Mouse (Mus musculus) erythroblast, embryonic 14.5 days (primary cell): ENCODE results near the gene Kctd12. TPM values are rescaled to one million over a fixed set of nuclear protein-coding genes. Genes with fewer than 3 reads are reported as not detected.

Source experiments
- H3K27me3 ChIP-seq: 2 replicates; pipeline ENCODE4 v1.6.1; 2012; ENCODE audit warnings: inconsistent platforms; ENCODE audit not compliant: control insufficient read depth
- H3K36me3 ChIP-seq: 2 replicates; pipeline ENCODE4 v1.6.1; 2012; ENCODE audit warnings: mild to moderate bottlenecking, inconsistent platforms; ENCODE audit not compliant: control insufficient read depth
- H3K4me1 ChIP-seq: 2 replicates; pipeline ENCODE4 v1.6.1; 2012; ENCODE audit warnings: inconsistent platforms; ENCODE audit not compliant: control insufficient read depth
- H3K4me3 ChIP-seq: replicated peaks from 2 replicates; pipeline ENCODE3; 2012; ENCODE audit warnings: moderate library complexity, mild to moderate bottlenecking, inconsistent platforms
- H3K9me3 ChIP-seq: 2 replicates; pipeline ENCODE4 v1.6.1; 2012; ENCODE audit warnings: low read length, inconsistent platforms, mixed read lengths; ENCODE audit not compliant: control insufficient read depth
- GATA1 ChIP-seq: IDR thresholded peaks from 2 replicates; pipeline ENCODE4 v1.6.1; 2012; ENCODE audit warnings: low read length, inconsistent platforms, mixed read lengths
- TAL1 ChIP-seq: IDR thresholded peaks from 3 replicates; pipeline ENCODE4 v1.6.1; 2012; ENCODE audit warnings: low read length, inconsistent platforms, mixed read lengths
- polyA plus RNA-seq: library from polyadenylated mRNA; stranded (reverse); fragments of >175 nt; gene quantifications from 2 replicates; pipeline ENCODE4 v1.2.3, GENCODE M21; 2012

The Kctd12 gene
- 0.03 and 0.04 TPM in 2 replicates for polyA plus RNA-seq

- H3K4me3 ChIP-seq, result peak within 1 kb of the TSS; percentile 51
- H3K27me3 ChIP-seq, result peaks cover 56% of the 10 kb centered on the region
- TF ChIP-seq GATA1, result no peak
- TF ChIP-seq TAL1, result no peak
- peaks cover 7% of the 10 kb centered on the region for H3K4me1 ChIP-seq
- H3K36me3 ChIP-seq, result no peaks in the 10 kb centered on the region
- no peaks in the 10 kb centered on the region for H3K9me3 ChIP-seq
These were observed at the start of gene Kctd12 for GRCm38 (mm10) chr14:102982627-102983540. Gene Kctd12, minus strand, starts transcription at chr14:102982637.

- Histone ChIP-seq H3K36me3 (no peaks in the 10 kb centered on the region), H3K4me3 (no peak overlapping the region), H3K9me3 (no peaks in the 10 kb centered on the region), H3K27me3 (no peaks in the 10 kb centered on the region), H3K4me1 (no peaks in the 10 kb centered on the region)
- TF ChIP-seq TAL1 (no peak), GATA1 (no peak)
These were observed 46.8 kb upstream of the Kctd12 start for GRCm38 (mm10) chr14:103029203-103029602.

DNA sequence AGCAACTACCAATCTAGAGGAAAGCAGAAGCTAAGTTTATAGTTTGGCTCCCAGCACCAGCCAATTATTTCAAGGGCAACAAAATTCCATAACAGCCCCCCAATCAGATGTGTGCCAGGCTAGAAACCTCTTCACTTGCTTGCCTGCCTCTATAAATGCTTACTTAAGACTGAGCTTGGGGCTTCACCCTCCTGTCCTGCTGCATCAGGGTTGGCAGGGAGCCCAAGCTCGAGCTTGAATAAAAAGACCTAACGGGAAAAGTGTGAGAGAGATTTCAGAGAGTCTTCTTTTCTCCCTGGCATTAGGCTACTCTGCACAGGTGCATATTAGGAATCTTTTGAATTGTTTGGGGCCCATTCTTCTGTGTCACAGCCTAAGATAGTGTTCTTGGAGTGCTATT lies 37.6 kb upstream of the Kctd12 start:
- no peaks in the 10 kb centered on the region for H3K4me1 ChIP-seq
- no peak overlapping the region for H3K4me3 ChIP-seq
- no peaks in the 10 kb centered on the region for H3K9me3 ChIP-seq
- H3K27me3 ChIP-seq, result no peaks in the 10 kb centered on the region
- no peaks in the 10 kb centered on the region for H3K36me3 ChIP-seq
- TF ChIP-seq GATA1, result no peak
- TF ChIP-seq TAL1, result no peak

- no peak for TF ChIP-seq TAL1
- TF ChIP-seq GATA1, result no peak
- Histone ChIP-seq H3K4me3 (no peak overlapping the region), H3K9me3 (no peaks in the 10 kb centered on the region), H3K4me1 (no peaks in the 10 kb centered on the region), H3K36me3 (no peaks in the 10 kb centered on the region), H3K27me3 (no peaks in the 10 kb centered on the region)
These were observed 34.6 kb upstream of the Kctd12 start for GRCm38 (mm10) chr14:103017009-103017408.

GRCm38 (mm10) chr14:103012563-103013150 lies 30.2 kb upstream of the Kctd12 start:
- TF ChIP-seq GATA1 (no peak), TAL1 (no peak)
- Histone ChIP-seq H3K36me3 (no peaks in the 10 kb centered on the region), H3K27me3 (no peaks in the 10 kb centered on the region), H3K4me3 (no peak overlapping the region), H3K4me1 (no peaks in the 10 kb centered on the region), H3K9me3 (no peaks in the 10 kb centered on the region)

DNA sequence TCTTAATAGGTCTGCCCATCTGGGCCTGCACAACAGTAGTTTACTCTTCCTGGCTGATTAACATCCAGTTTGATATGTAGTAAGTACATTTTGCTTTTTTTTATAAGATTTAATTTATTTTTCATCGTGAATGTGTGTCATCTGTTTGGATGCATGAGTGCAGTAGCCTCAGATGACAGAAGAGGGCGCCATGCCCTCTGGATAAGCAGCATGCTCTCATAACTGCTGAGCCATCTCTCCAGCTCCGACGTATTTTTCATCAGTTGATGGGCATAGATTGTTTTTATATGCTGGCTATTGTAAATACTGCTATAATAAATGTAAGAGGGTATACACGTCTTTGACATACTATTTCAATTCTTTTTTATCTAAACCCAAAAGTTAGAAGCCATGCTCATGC lies 29.3 kb upstream of the Kctd12 start:
- TF ChIP-seq TAL1 (no peak), GATA1 (no peak)
- Histone ChIP-seq H3K4me1 (no peaks in the 10 kb centered on the region), H3K27me3 (no peaks in the 10 kb centered on the region), H3K4me3 (no peak overlapping the region), H3K9me3 (no peaks in the 10 kb centered on the region), H3K36me3 (no peaks in the 10 kb centered on the region)

- no peaks in the 10 kb centered on the region for H3K4me1 ChIP-seq
- H3K4me3 ChIP-seq, result no peak overlapping the region
- no peaks in the 10 kb centered on the region for H3K27me3 ChIP-seq
- TF ChIP-seq TAL1, result no peak
- H3K36me3 ChIP-seq, result no peaks in the 10 kb centered on the region
- H3K9me3 ChIP-seq, result no peaks in the 10 kb centered on the region
These were observed 25.3 kb upstream of the Kctd12 start for GRCm38 (mm10) chr14:103007737-103008136.

GRCm38 (mm10) chr14:102994662-102995561 lies 12.5 kb upstream of the Kctd12 start:
- H3K27me3 ChIP-seq, result no peaks in the 10 kb centered on the region
- H3K4me1 ChIP-seq, result no peaks in the 10 kb centered on the region
- H3K4me3 ChIP-seq, result no peak overlapping the region
- no peaks in the 10 kb centered on the region for H3K9me3 ChIP-seq
- H3K36me3 ChIP-seq, result no peaks in the 10 kb centered on the region
- TF ChIP-seq GATA1, result no peak
- no peak for TF ChIP-seq TAL1

DNA sequence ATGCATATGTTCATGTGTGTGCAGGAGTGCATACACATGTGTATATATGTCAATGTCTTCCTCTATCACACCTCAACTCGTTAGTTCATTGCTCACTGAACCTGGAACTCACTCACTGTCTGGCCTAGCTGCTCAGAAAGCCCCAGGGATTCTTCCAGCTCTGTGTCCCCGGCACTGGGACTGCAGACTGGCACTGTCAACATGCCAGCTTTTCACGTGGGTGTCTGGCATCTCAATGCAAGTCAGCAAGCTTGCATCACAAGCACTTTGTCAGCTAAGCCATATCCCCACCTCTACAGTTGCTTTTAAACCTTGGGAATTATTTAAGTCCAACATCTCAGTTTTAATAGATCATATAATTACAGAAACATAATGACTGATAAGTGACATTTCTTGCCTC lies 8.3 kb upstream of the Kctd12 start:
- no peaks in the 10 kb centered on the region for H3K36me3 ChIP-seq
- no peaks in the 10 kb centered on the region for H3K27me3 ChIP-seq
- no peaks in the 10 kb centered on the region for H3K9me3 ChIP-seq
- no peaks in the 10 kb centered on the region for H3K4me1 ChIP-seq
- TF ChIP-seq GATA1, result no peak
- H3K4me3 ChIP-seq, result no peak overlapping the region
